Mouse (Mus musculus): Measurements from ENCODE around the gene Ero1l.

The Ero1l gene

DNA sequence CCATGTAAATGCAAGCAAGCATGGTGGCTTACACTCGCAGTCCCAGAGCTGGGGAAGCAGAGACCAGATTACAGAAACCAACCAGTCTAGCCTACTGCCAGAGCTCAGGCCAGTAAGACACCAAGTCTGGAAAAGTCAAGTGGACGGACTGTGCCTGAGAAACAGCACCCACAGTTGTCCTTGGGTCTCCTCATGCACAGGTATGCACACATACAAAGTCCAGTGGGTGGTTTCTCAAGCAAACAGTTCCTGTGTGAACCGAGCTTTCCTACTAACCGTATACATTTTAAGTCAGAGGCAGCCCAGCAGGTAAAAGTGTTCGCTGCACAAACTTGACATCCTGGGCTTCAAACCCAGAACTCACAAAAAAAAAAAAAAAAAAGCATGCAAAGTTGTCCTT, 12.7 kb downstream of the Ero1l start:
- no peak for DNase-seq (ENCODE audit: low read depth, low spot score)

GRCm38 (mm10) chr14:45304389-45304788, 14.2 kb downstream of the Ero1l start:
- no peak for DNase-seq (ENCODE audit: low read depth, low spot score)

DNA sequence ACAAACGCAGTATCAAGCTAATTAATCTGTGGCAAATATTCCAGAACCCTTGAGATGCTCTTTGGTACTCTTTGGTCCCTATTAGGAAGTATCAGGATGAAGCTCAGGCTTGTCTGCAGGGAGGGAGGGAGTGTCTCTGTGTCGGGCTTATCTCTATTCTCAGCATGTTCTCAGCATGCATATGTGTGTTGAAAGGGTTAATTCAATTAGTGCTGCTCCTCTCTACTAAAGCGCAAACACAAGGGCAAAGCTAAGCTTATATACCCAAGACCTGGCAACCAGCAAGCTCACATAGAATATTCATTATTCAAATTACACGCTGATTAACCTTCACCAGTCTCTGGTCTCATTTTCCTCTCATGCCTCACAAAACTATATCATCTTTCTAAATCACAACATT, 14.6 kb downstream of the Ero1l start:
- DNase-seq (ENCODE audit: low read depth, low spot score), result no peak

GRCm38 (mm10) chr14:45291608-45292007, 27.0 kb downstream of the Ero1l start:
- no peak for DNase-seq (ENCODE audit: low read depth, low spot score)

DNA sequence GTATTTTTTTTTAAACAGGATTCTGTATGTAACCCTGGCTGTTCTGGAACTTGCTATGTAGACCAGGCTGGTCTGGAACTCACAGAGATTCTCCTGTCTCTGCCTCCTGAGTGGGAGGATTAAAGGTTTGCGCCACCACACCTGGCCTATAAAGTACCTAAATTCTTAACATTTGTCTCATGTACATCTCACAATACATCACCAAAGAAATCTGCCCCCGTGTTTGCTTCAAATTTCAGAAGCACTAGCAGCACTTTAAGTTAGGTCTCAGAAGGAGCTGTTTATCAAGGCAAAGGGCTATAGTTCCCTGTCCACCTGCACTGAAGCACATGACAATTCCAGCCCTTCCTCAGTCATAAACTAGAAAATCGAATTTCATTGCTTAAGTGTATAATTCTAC, 36.5 kb downstream of the Ero1l start:
- no peak for DNase-seq (ENCODE audit: low read depth, low spot score)

- DNase-seq (ENCODE audit: low read depth, low spot score), result no peak
These were observed 42.8 kb downstream of the Ero1l start for GRCm38 (mm10) chr14:45275816-45276215.

DNA sequence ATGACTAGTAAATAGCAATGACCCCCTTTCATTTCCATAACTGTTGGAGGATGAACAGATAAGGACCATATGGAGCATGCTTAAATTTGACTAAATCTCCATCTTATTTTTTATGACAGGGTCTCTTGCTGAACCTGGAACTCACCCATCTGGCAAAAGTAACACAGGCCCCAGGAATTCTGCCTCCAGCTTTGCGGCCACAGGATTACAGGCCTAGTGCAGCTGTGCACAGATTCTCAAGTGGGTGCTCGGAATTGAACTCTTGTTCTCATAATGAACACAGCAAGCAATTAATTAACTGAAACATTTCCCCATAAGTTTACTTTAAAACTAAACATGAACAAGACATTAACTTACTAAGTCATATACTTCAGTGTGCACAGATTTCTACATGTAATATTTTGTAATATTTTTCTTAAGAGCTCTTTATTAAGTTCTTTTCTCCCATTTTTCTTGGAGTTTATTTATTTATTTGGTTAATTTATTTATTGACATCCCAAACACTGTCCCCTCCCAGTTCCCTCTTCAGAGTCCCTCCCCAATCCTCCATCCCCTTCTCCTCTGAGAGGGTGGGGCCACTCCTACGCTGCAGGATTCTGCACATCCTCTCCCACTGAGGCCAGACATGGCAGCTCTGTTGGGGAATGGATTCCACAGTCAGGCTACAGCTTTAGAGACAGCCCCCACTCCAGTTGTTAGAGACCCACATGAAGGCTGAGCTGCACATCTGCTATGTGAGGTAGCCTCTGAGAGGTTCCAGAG, 54.6 kb downstream of the Ero1l start:
- no peak for DNase-seq (ENCODE audit: low read depth, low spot score)

- DNase-seq (ENCODE audit: low read depth, low spot score), result no peak
These were observed 67.0 kb downstream of the Ero1l start for GRCm38 (mm10) chr14:45251548-45252076.

- no peak for DNase-seq (ENCODE audit: low read depth, low spot score)
These were observed 77.0 kb downstream of the Ero1l start for GRCm38 (mm10) chr14:45241613-45242012.

- no peak for DNase-seq (ENCODE audit: low read depth, low spot score)
These were observed 79.5 kb downstream of the Ero1l start for GRCm38 (mm10) chr14:45239042-45239441.
